Mouse (Mus musculus) megakaryocyte-erythroid progenitor cell, adult 5 weeks (primary cell): Measurements from ENCODE around the gene Cd55b. TPM values are rescaled to one million over a fixed set of nuclear protein-coding genes. Genes with fewer than 3 reads are reported as not detected.

Source experiments
- polyA plus RNA-seq: library from polyadenylated mRNA; stranded (reverse); fragments of >175 nt; gene quantifications from 2 replicates; pipeline ENCODE4 v1.2.3, GENCODE M21; 2012

The Cd55b gene
- not detected in 2 replicates for polyA plus RNA-seq

DNA sequence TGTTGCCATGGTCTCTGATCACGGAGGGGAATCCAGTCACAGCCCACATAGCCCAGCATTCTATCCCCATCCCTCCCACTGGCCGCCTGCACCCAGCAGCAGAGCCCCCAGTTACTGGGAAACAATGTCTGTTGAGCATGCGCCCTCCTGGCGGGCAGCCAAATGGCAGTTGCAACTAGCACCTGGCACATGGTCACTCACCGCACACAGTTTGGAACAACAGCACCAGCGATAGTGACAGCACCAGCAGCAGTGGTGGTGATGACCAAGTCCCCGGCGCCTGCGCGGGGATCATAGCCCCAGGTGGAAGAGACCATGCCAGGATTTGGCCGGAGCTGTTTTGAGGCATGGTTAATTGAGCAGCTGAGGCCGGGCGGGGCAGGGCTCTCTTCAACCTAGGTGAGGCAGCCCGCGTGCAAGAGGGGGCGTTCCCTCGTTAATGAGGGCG, at the start of gene Cd55b:
Gene Cd55b (minus strand): TSS at position 346 of the 448 bp plus-strand sequence.

DNA sequence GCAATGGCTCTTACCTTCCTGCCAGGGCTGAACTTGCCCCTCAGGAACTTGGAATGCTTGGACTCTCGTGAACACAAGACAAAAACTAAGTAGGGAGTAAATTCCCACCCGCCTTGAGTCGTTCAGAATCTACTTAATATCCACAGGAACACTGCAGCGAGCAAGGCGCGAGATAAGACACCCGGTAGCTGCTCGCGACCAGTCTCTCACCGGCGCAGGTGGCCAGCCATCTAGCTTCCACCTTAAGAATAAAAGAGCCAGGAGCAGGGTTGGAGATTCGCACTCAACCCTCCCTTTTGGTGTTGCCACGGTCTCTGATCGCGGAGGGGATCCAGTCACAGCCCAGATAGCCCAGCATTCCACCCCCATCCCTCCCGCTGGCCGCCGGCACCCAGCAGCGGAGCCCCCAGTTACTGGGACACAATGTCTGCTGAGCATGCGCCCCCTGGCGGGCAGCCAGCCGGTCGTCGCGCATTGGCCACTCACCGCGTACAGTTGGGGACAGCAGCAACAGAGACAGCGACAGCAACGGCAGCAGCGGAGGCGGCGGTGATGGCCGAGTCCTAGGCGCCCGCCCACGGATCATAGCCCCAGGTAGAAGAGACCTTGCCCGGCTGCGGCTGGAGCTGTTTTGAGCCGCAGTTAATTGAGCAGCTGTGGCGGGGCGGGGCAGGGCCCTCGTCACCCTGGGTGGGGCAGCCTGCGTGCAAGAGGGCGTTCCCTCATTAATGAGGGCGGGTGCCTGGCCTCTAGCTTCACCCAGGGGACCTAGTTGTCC, 39.5 kb upstream of the Cd55b start, which contains the start of gene Cd55:
Gene Cd55 (minus strand): TSS at position 661 of the 778 bp plus-strand sequence.

Other genes with a start within 250 kb of the Cd55b start
- gene Cd55, start 39.7 kb upstream of the Cd55b start, polyA plus RNA-seq: 4.1 and 5.1 TPM in 2 replicates
- 0.04 TPM in 1 of 2 replicates, not detected in the other for gene Zp3r, start 206.6 kb upstream of the Cd55b start, polyA plus RNA-seq
- not detected in 2 replicates for gene C4bp, start 238.6 kb upstream of the Cd55b start, polyA plus RNA-seq